Mouse (Mus musculus): Measurements from ENCODE around the gene Ciita. TPM values are rescaled to one million over a fixed set of nuclear protein-coding genes. Genes with fewer than 3 reads are reported as not detected.

The Ciita gene
- polyA plus RNA-seq, 1 experiment, result 0.11 TPM

- Histone ChIP-seq H3K27me3 (ENCODE audit: control insufficient read depth, insufficient read depth, low read length) (no peaks in the 10 kb centered on the region), H3K4me3 (replicated peaks; ENCODE audit: insufficient read depth, low read depth, low read length) (no peak overlapping the region), H3K27ac (ENCODE audit: insufficient read depth, low read length) (no peak overlapping the region), H3K4me1 (ENCODE audit: control insufficient read depth, insufficient read depth, low read length) (no peaks in the 10 kb centered on the region; the same call in 1 of the 2 replicates)
- TF ChIP-seq CTCF (IDR thresholded peaks at IDR 0.05; ENCODE audit: borderline replicate concordance, insufficient read depth, low read depth, low read length), result no peak
- TF ChIP-seq POLR2A (IDR thresholded peaks at IDR 0.05; ENCODE audit: borderline replicate concordance, insufficient read depth, low read length), result no peak
- no peak for DNase-seq
- 79% methylated on average over 3 of the region's 3 CpGs for whole genome bisulfite sequencing
These were observed 25.3 kb upstream of the Ciita start for GRCm38 (mm10) chr16:10454583-10454974.

- Histone ChIP-seq H3K27me3 (ENCODE audit: control insufficient read depth, insufficient read depth, low read length) (no peaks in the 10 kb centered on the region), H3K4me3 (replicated peaks; ENCODE audit: insufficient read depth, low read depth, low read length) (no peak overlapping the region), H3K27ac (ENCODE audit: insufficient read depth, low read length) (no peak overlapping the region), H3K4me1 (ENCODE audit: control insufficient read depth, insufficient read depth, low read length) (no peaks in the 10 kb centered on the region)
- TF ChIP-seq POLR2A (IDR thresholded peaks at IDR 0.05; ENCODE audit: borderline replicate concordance, insufficient read depth, low read length), result no peak
- no peak for TF ChIP-seq CTCF (IDR thresholded peaks at IDR 0.05; ENCODE audit: borderline replicate concordance, insufficient read depth, low read depth, low read length)
- DNase-seq, result no peak
- 67% methylated on average over 2 of the region's 2 CpGs for WGBS
These were observed 19.7 kb upstream of the Ciita start for GRCm38 (mm10) chr16:10460188-10460587.

GRCm38 (mm10) chr16:10461178-10461577 is 18.7 kb upstream of the Ciita start:
- Histone ChIP-seq H3K27me3 (ENCODE audit: control insufficient read depth, insufficient read depth, low read length) (no peaks in the 10 kb centered on the region), H3K4me1 (ENCODE audit: control insufficient read depth, insufficient read depth, low read length) (no peaks in the 10 kb centered on the region), H3K27ac (ENCODE audit: insufficient read depth, low read length) (no peak overlapping the region), H3K4me3 (replicated peaks; ENCODE audit: insufficient read depth, low read depth, low read length) (no peak overlapping the region)
- TF ChIP-seq POLR2A (IDR thresholded peaks at IDR 0.05; ENCODE audit: borderline replicate concordance, insufficient read depth, low read length) (no peak), CTCF (IDR thresholded peaks at IDR 0.05; ENCODE audit: borderline replicate concordance, insufficient read depth, low read depth, low read length) (no peak)
- 86% methylated on average over 2 of the region's 2 CpGs for WGBS
- DNase-seq, result no peak

GRCm38 (mm10) chr16:10465011-10465681 is 14.7 kb upstream of the Ciita start:
- Histone ChIP-seq H3K27me3 (ENCODE audit: control insufficient read depth, insufficient read depth, low read length) (no peaks in the 10 kb centered on the region), H3K4me3 (replicated peaks; ENCODE audit: insufficient read depth, low read depth, low read length) (no peak overlapping the region), H3K4me1 (ENCODE audit: control insufficient read depth, insufficient read depth, low read length) (no peaks in the 10 kb centered on the region), H3K27ac (ENCODE audit: insufficient read depth, low read length) (no peak overlapping the region)
- no peak for DNase-seq
- no peak for TF ChIP-seq CTCF (IDR thresholded peaks at IDR 0.05; ENCODE audit: borderline replicate concordance, insufficient read depth, low read depth, low read length)
- TF ChIP-seq POLR2A (IDR thresholded peaks at IDR 0.05; ENCODE audit: borderline replicate concordance, insufficient read depth, low read length), result no peak
- 38% methylated on average over 4 of the region's 4 CpGs for WGBS

- H3K27ac ChIP-seq (ENCODE audit: insufficient read depth, low read length), result no peak overlapping the region
- no peaks in the 10 kb centered on the region for H3K27me3 ChIP-seq (ENCODE audit: control insufficient read depth, insufficient read depth, low read length)
- TF ChIP-seq POLR2A (IDR thresholded peaks at IDR 0.05; ENCODE audit: borderline replicate concordance, insufficient read depth, low read length) (no peak), CTCF (IDR thresholded peaks at IDR 0.05; ENCODE audit: borderline replicate concordance, insufficient read depth, low read depth, low read length) (no peak)
- no peaks in the 10 kb centered on the region for H3K4me1 ChIP-seq (ENCODE audit: control insufficient read depth, insufficient read depth, low read length)
- WGBS, result 37% methylated on average over 11 of the region's 11 CpGs
- no peak for DNase-seq
- no peak overlapping the region for H3K4me3 ChIP-seq (replicated peaks; ENCODE audit: insufficient read depth, low read depth, low read length)
These were observed 12.3 kb upstream of the Ciita start for GRCm38 (mm10) chr16:10467391-10468107.

GRCm38 (mm10) chr16:10468201-10468600 is 11.7 kb upstream of the Ciita start:
- Histone ChIP-seq H3K4me1 (ENCODE audit: control insufficient read depth, insufficient read depth, low read length) (no peaks in the 10 kb centered on the region), H3K27ac (ENCODE audit: insufficient read depth, low read length) (no peak overlapping the region), H3K27me3 (ENCODE audit: control insufficient read depth, insufficient read depth, low read length) (no peaks in the 10 kb centered on the region), H3K4me3 (replicated peaks; ENCODE audit: insufficient read depth, low read depth, low read length) (no peak overlapping the region)
- WGBS, result 48% methylated on average over 1 of the region's 1 CpGs
- TF ChIP-seq CTCF (IDR thresholded peaks at IDR 0.05; ENCODE audit: borderline replicate concordance, insufficient read depth, low read depth, low read length) (no peak), POLR2A (IDR thresholded peaks at IDR 0.05; ENCODE audit: borderline replicate concordance, insufficient read depth, low read length) (no peak)
- no peak for DNase-seq

- TF ChIP-seq POLR2A (IDR thresholded peaks at IDR 0.05; ENCODE audit: borderline replicate concordance, insufficient read depth, low read length), result no peak
These were observed 7.9 kb upstream of the Ciita start for GRCm38 (mm10) chr16:10471950-10472349.

GRCm38 (mm10) chr16:10474956-10475355 is 4.9 kb upstream of the Ciita start:
- Histone ChIP-seq H3K27me3 (ENCODE audit: control insufficient read depth, insufficient read depth, low read length) (no peaks in the 10 kb centered on the region), H3K27ac (ENCODE audit: insufficient read depth, low read length) (no peak overlapping the region), H3K4me3 (replicated peaks; ENCODE audit: insufficient read depth, low read depth, low read length) (no peak overlapping the region), H3K4me1 (ENCODE audit: control insufficient read depth, insufficient read depth, low read length) (no peaks in the 10 kb centered on the region)
- DNase-seq, result no peak
- WGBS, result 80% methylated on average over 3 of the region's 3 CpGs
- TF ChIP-seq POLR2A (IDR thresholded peaks at IDR 0.05; ENCODE audit: borderline replicate concordance, insufficient read depth, low read length) (no peak), CTCF (IDR thresholded peaks at IDR 0.05; ENCODE audit: borderline replicate concordance, insufficient read depth, low read depth, low read length) (no peak)

More at GRCm38 (mm10) chr16:10471950-10472349, 7.9 kb upstream of the Ciita start:
- H3K27ac ChIP-seq (ENCODE audit: insufficient read depth, low read length), result no peak overlapping the region
- 96% methylated on average over 3 of the region's 3 CpGs for WGBS
- H3K4me3 ChIP-seq (replicated peaks; ENCODE audit: insufficient read depth, low read depth, low read length), result no peak overlapping the region
- H3K4me1 ChIP-seq (ENCODE audit: control insufficient read depth, insufficient read depth, low read length), result no peaks in the 10 kb centered on the region
- no peak for DNase-seq
- H3K27me3 ChIP-seq (ENCODE audit: control insufficient read depth, insufficient read depth, low read length), result no peaks in the 10 kb centered on the region
